Mouse (Mus musculus): ENCODE measurements around the gene Hpn.

Hpn gene

DNA sequence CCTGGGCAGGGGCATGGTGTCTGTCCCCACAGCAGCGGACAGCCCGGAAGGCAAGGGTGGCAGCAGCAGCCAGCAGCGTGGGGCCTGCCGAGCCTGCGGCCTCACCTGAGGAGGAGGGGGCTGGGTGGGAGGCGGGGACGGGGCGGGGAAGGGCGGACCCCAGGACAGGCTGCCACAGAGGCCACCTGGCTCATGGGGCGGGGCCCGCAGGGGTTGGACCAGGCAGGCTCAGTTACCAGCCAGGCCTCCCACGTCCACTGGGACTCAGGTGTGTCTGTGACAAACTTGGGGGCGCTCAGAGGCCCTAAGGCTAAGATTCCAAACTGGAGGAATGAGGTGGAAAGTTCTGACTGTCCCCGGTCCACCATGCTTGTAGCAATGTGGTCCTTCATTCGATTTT is at the start of gene Hpn:
Gene Hpn, minus strand, starts transcription at position 109 of the 400 bp plus-strand sequence.
- no peak for DNase-seq (ENCODE audit: extremely low read depth, low read depth)

- no peak for DNase-seq (ENCODE audit: extremely low read depth, low read depth)
Observed at GRCm38 (mm10) chr7:31164748-31165147, 49.7 kb upstream of the Hpn start.

- DNase-seq (ENCODE audit: extremely low read depth, low read depth): no peak
Observed at GRCm38 (mm10) chr7:31163666-31164577, 48.8 kb upstream of the Hpn start.

GRCm38 (mm10) chr7:31162324-31162723 is 47.2 kb upstream of the Hpn start:
- DNase-seq (ENCODE audit: extremely low read depth, low read depth): no peak

DNA sequence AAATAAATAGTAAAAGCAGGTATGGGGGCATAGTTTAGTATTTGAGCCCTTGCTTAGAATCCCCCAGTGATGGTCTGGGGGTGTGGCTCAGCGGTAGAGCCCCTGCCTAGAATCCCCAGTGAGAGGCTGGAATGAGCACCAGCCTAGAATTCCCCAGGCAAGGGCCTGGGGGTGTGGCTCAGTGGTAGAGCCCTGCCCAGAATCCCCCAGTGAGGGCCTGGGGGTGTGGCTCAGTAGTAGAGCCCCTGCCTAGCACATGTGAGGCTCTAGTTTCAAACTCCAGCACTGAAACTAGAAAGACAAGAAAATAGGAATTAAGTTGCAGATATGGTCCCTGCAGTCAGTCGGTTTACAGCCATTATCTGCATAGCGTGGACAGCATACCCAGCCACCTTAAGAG is 46.7 kb upstream of the Hpn start:
- no peak for DNase-seq (ENCODE audit: extremely low read depth, low read depth)

DNA sequence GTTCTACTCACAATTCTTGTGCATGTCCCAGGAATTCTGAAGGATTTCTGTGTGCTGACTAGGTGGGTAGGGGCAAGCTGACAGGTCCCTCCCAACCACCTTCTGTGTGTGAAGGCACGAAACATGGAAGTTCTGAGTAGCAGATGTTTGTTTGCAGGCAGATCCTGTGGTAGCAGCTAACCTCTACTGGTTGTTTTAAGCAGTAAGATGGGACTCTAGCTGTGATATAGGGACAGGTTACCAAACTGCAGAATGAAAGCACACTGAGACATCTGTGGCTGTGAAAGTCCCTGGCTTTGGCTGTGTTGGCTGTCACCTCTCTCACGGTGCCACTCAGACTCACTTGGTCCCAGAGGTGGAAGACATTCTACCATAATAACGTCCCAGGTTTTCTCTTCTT is 46.2 kb upstream of the Hpn start:
- no peak for DNase-seq (ENCODE audit: extremely low read depth, low read depth)

DNA sequence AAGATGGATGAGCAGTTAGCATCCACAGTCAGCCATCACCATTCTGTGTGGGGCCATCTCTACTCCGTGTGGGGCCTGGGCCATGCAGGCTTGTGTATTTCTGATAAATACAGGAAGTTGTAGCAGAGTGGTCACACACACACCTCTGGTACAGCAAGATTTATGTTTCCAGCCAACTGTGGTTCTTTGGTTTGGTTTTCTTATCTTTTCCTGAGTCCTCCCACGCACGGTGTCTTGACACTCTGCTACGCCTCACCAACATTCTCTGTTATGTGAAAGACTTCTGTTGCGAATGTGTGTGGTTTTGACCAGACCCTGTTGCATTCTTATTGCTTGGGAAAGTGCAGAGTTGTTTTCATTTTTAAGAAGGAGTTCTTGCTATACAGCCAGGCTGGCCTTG is 45.7 kb upstream of the Hpn start:
- DNase-seq (ENCODE audit: extremely low read depth, low read depth): peak; percentile 74

DNA sequence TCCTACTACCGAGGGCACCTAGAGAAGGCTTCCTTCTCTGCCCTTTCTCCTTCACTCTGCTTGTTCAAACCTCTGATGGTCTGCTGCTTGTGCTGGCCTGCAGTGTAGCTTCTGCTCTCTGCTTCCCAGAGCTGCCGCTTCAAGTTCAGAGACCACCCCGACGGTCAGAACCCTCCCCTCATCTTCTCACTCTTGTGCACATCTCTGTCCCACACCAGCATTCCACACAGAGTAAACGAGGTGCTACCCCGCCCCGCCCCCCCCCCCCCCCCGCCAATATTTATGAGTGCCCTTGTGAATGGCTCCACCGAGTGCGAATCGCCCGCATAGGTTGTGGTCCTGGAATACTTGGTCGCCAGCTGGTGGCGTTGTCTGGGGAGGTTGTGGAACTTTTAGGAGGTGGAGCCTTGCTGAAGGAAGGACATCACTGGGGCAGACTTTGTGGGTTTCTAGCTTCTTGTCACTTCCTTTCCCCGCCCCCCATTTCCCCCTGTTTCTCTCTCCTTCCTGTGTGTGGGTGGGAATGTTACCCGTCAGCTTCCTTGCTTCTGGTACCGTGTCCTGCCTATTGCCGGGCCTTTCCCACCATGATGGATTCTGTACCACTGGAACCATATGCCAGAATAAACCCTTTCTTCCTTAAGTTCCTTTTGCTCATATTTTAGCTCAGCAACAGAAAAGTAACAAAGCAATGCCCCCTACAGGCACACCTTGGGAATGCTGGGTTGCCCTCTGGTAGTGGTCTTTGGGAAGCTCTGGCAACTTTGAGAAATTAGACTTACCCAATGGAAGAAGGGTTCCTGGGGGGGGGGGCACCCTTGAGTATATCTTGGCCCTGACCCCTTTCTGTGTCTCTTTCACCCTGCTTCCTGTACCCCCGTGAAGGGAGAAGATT is 41.2 kb upstream of the Hpn start:
- peak; percentile 71 for DNase-seq (ENCODE audit: extremely low read depth, low read depth)

DNA sequence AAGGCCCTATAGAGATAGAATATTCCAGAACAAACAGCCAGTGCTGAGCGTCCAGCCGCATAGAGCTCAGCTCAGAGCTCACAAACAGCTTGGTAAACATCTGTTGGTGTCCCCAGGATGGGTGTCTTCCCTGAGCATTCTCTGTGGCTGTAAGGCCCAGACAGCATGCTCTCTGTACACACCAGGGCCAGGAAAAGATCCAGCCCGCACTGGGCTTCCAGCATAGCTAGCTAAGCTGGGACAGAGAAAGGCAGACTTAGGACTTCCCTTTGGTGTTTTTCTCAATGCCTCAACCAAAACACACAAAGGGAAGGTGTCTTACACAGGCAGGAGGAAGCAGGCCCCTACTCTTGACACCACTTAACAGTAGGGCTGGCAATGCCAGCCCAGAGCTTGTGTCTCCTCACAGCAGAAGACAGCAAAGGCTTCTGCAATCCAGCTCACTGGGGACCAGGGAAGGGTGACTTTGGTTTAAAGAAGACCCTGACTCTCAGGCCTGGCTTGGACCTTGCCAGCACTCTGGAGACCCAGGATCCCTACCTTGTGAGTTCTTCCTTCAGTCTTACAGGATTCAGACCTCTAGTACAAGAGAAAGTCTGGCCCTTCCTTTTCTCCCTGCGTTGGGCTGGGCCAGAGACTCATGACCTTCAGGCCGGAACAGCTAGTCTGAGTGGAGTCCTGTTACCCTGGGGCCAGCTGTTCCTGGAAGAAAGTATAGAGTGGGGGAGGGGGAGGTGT is 40.4 kb upstream of the Hpn start, which contains the start of gene Gramd1a:
Gene Gramd1a, minus strand, starts transcription at position 601 of the 738 bp plus-strand sequence.
- no peak for DNase-seq (ENCODE audit: extremely low read depth, low read depth)

DNA sequence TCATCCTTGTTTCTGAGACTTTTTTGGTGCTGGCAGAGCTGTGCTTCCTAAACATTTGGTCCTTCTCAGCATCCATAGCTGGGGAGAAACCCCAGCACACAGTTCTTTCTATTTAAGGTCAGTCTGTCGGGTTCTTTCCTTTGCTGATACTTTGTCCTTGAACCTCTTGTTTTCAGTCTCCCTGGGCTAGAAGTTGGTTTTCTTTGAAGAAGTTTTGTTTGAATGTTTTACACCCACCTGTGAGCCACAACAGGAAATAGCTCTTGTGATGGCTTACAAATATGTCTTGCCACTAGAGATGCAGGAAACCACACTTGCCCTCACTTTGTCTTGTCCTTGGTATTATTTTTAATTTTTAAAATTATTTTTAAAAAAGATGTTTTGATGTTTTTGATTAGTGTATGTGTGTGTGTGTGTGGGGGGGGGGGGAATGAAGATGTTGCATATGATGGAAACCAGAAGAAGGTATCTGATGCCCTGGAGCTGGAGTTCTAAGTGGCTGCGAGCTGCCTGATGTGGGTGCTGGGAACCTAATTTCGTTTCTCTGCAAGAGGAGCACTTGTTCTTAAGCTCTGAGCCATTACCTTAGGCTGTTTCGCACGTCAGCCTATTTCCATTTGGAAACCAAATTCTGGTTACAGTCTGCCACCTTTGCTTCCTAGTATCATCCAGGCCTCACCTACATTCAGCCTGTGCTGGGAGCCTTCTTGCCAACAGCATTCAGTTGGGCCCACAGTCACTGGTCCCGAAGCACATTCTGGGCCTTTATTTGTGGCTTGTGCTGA is 38.6 kb upstream of the Hpn start:
- DNase-seq (ENCODE audit: extremely low read depth, low read depth): no peak

GRCm38 (mm10) chr7:31151301-31152241 is 36.5 kb upstream of the Hpn start:
- DNase-seq (ENCODE audit: extremely low read depth, low read depth): peak; percentile 66

- DNase-seq (ENCODE audit: extremely low read depth, low read depth): peak; percentile 56
Observed at GRCm38 (mm10) chr7:31150566-31151300, 35.6 kb upstream of the Hpn start.

DNA sequence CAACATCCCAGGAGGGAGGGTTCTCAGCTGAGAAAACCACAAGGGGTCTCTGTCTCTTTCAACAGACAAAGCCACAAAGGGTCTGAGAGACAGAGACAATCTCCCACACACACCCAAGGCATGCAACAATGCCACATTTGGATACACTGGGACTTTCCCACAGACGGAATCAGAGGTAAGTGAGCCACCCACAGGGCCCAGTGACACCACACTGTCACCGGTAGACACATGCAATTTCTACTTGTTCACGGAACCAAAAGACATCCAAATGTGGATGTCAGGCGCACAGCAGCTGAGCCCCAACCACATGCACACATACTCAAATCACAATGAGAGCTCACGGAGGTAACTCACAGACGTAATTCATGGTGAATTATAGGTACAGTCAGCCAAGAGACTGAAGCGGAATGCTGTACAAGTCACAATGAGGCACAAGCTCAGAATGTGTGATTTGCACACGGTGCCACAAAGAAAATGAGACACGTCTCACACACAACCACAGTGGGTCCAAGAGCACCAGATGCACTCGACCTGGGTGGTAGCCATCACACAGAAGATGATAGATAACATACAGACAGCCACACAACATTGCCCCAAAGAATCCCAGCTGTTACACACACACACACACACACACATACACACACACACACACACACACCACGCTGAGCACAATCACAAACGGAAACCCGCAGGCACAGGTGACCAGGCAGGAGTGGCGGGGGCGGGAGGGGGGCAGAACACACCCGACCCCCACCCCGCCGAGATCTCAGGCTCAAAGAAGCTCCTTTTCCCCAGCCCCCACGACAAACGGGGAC is 34.9 kb upstream of the Hpn start:
- DNase-seq (ENCODE audit: extremely low read depth, low read depth): no peak

DNA sequence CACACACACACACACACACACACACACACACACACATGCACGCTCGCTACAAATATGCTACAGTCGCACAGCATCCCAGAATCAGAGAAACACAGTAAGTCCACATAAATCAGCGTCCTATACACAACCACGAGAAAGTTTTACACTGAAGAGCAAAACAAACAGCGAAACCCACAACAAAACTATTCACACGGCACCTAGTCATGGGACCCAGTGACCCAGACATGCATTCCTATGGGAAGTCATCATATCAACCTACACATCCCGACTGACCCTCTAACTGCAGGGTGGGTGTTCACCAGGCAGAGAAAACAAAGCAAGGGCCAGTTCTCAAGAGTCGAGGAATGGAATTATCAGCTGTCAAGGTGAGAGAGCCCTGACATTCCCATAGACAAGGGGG is 34.2 kb upstream of the Hpn start:
- no peak for DNase-seq (ENCODE audit: extremely low read depth, low read depth)

DNA sequence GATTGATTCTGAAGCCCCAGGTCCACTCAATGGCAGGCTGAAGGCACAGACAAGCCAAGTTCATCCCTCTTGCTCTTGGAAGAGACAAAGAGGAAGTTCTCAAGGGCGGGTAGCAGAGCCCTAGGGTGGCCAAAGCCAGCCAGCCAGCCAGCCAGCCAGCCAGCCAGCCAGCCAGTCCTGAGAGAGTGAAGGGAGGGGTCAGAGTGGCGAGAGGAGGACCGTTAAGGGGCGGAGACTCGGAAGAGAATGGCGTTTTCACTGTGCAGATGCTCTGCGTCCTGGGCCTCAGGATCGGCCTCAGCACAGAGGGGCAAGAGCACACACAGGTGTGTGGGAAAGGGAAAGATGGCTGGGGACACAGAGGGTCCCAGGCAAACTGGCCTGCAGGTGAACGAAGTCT is 33.7 kb upstream of the Hpn start:
- DNase-seq (ENCODE audit: extremely low read depth, low read depth): peak; percentile 65

GRCm38 (mm10) chr7:31148086-31148485 is 33.0 kb upstream of the Hpn start:
- no peak for DNase-seq (ENCODE audit: extremely low read depth, low read depth)

DNA sequence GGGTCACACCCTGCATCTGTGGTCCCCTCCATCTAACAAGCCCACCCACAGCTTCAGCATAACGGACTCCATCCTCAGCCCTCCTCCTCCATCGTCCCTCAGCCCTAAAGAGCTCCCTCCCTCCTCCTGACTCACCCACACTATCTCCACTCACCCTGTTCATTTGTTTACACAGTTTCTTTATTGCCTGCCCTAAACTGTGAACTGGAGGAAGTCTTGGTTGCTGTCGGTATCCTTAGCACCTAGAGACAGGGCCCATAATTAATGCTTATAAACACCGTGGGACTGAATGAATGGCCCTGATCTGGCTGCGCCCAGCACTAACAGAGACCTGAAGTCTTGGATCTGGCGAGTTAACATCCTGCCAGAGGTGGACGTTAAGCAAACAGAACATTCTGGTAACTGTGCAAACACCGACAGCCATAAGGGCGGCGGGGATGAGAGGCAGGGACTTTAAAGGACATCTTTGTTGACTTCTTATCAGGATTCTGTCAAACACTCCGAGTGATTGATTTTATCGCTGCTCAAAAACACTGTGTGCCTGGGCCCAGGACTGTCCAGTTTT is 30.6 kb upstream of the Hpn start:
- DNase-seq (ENCODE audit: extremely low read depth, low read depth): no peak

GRCm38 (mm10) chr7:31144886-31145285 is 29.8 kb upstream of the Hpn start:
- DNase-seq (ENCODE audit: extremely low read depth, low read depth): no peak
